8 mouse cellular contexts compared by ENCODE assay signal in genomic region chr8:121729323-121729722, GRCm38 (mm10). TPM values are rescaled to one million over a fixed set of nuclear protein-coding genes. Genes with fewer than 3 reads are reported as not detected.
A peak's percentile ranks its signal among the peaks of the same experiment; 100 is the strongest.
DNase-seq lines count a peak whose midpoint lies in the region; ATAC-seq and TF ChIP-seq lines count a peak whose summit lies in the region.

Gene Jph3 (plus strand): TSS chr8:121729623.

- TF ChIP-seq POLR2A in ES-Bruce4 (IDR thresholded peaks at IDR 0.05; ENCODE audit: insufficient read depth, low read length) = no peak

- H3K36me3 ChIP-seq in heart, embryonic 10.5 days = no peaks in the 10 kb centered on the region
- H3K36me3 ChIP-seq in ES-Bruce4 (ENCODE audit: control insufficient read depth, insufficient read depth, low read length, poor library complexity, severe bottlenecking) = no peaks in the 10 kb centered on the region
- no peaks in the 10 kb centered on the region for H3K36me3 ChIP-seq in hindbrain, embryonic 14.5 days (replicated peaks; ENCODE audit: control insufficient read depth, insufficient read depth)
- H3K36me3 ChIP-seq in liver, embryonic 12.5 days = no peaks in the 10 kb centered on the region

- H3K4me1 ChIP-seq in heart, embryonic 10.5 days = peaks cover 14% of the 10 kb centered on the region
- H3K4me1 ChIP-seq in ES-Bruce4 (ENCODE audit: control insufficient read depth, insufficient read depth, low read length) = no peaks in the 10 kb centered on the region
- peaks cover 20% of the 10 kb centered on the region for H3K4me1 ChIP-seq in hindbrain, embryonic 14.5 days (replicated peaks; ENCODE audit: control insufficient read depth, insufficient read depth, low read length)
- H3K4me1 ChIP-seq in liver, embryonic 12.5 days = no peaks in the 10 kb centered on the region

- 13% methylated on average over 12 of the region's 12 CpGs for WGBS in heart, embryonic 10.5 days
- 6% methylated on average over 12 of the region's 12 CpGs for WGBS in hindbrain, embryonic 14.5 days
- WGBS in liver, embryonic 12.5 days (ENCODE audit: insufficient replicate concordance) = 9% methylated on average over 12 of the region's 12 CpGs

- peak within 1 kb of the TSS; percentile 64 for H3K4me3 ChIP-seq in heart, embryonic 10.5 days
- peak within 1 kb of the TSS; percentile 57 for H3K4me3 ChIP-seq in ES-Bruce4 (ENCODE audit: low read depth, low read length)
- peak within 1 kb of the TSS; percentile 79 for H3K4me3 ChIP-seq in hindbrain, embryonic 14.5 days (replicated peaks; ENCODE audit: low read length)
- peak within 1 kb of the TSS; percentile 36 for H3K4me3 ChIP-seq in liver, embryonic 12.5 days

- peak within 1 kb of the TSS; percentile 86 for H3K9ac ChIP-seq in ES-Bruce4 (ENCODE audit: low read depth, poor library complexity, severe bottlenecking)
- peak within 1 kb of the TSS; percentile 88 for H3K9ac ChIP-seq in hindbrain, embryonic 14.5 days
- H3K9ac ChIP-seq in liver, embryonic 12.5 days = no peak within 1 kb of the TSS

- ATAC-seq in hindbrain, embryonic 14.5 days (ENCODE audit: low FRiP score) = no peak
- no peak for ATAC-seq in liver, embryonic 12.5 days

- 0 out of 2 replicates have a peak within 1 kb of the TSS, but pooled peaks have one; percentile 10 for H3K27ac ChIP-seq in heart, embryonic 10.5 days
- no peak within 1 kb of the TSS for H3K27ac ChIP-seq in ES-Bruce4 (ENCODE audit: insufficient read depth, low read length)
- H3K27ac ChIP-seq in hindbrain, embryonic 14.5 days = peak within 1 kb of the TSS; percentile 73
- H3K27ac ChIP-seq in liver, embryonic 12.5 days = no peak within 1 kb of the TSS

- no peaks in the 10 kb centered on the region for H3K9me3 ChIP-seq in heart, embryonic 10.5 days
- peaks cover 3% of the 10 kb centered on the region; the same call in 1 of the 2 replicates for H3K9me3 ChIP-seq in ES-Bruce4 (replicated peaks; ENCODE audit: control insufficient read depth, insufficient read depth, low read length, poor library complexity, severe bottlenecking)
- no peaks in the 10 kb centered on the region for H3K9me3 ChIP-seq in hindbrain, embryonic 14.5 days (ENCODE audit: control insufficient read depth, low read length)
- no peaks in the 10 kb centered on the region; the same call in 1 of the 2 replicates for H3K9me3 ChIP-seq in liver, embryonic 12.5 days (replicated peaks)

- peaks cover 86% of the 10 kb centered on the region for H3K27me3 ChIP-seq in heart, embryonic 10.5 days (ENCODE audit: insufficient read depth, poor library complexity, severe bottlenecking)
- peaks cover 12% of the 10 kb centered on the region for H3K27me3 ChIP-seq in ES-Bruce4 (ENCODE audit: control insufficient read depth, insufficient read depth, low read length, poor library complexity, severe bottlenecking)
- peaks cover 10% of the 10 kb centered on the region; the same call in 1 of the 2 replicates for H3K27me3 ChIP-seq in hindbrain, embryonic 14.5 days (ENCODE audit: control insufficient read depth, insufficient read depth, low read length)
- H3K27me3 ChIP-seq in liver, embryonic 12.5 days (replicated peaks) = peaks cover 76% of the 10 kb centered on the region

- TF ChIP-seq EP300 in ES-Bruce4 (IDR thresholded peaks at IDR 0.05; ENCODE audit: insufficient read depth, low read depth, low read length) = no peak

- no peak for DNase-seq in heart, embryonic 10.5 days (ENCODE audit: low spot score)
- no peak for DNase-seq in heart, postnatal 4 days
- no peak for DNase-seq in hindbrain, embryonic 14.5 days (ENCODE audit: low spot score)
- DNase-seq in embryo, embryonic 10 days (ENCODE audit: low spot score) = no peak
- no peak for DNase-seq in adrenal gland, adult 8-10 months
- no peak for DNase-seq in testis, postnatal 10 days (ENCODE audit: low spot score)

- peak within 1 kb of the TSS; percentile 89 for H3K4me2 ChIP-seq in hindbrain, embryonic 14.5 days (replicated peaks)
- peak within 1 kb of the TSS; percentile 57 for H3K4me2 ChIP-seq in liver, embryonic 12.5 days

- TF ChIP-seq CTCF in ES-Bruce4 (IDR thresholded peaks at IDR 0.05; ENCODE audit: low read depth, low read length) = no peak

RNA-seq across cellular contexts. Expression of gene Jph3, which starts in this region (rescaled TPM):
- polyA plus RNA-seq in heart, embryonic 10.5 days (2016; fragmentation: Nextera tagmentation; extraction: Ambion mirVana) = 0.74 and 1.4 TPM in 2 replicates
- under 1 TPM in 1 of 2 experiments, not detected in 1; 0.07 TPM for total RNA-seq in heart, postnatal 4 days (2021)
- 1.4 and 1.8 TPM in 2 replicates for polyA plus RNA-seq in ES-Bruce4 (2011; ENCODE audit: insufficient read depth, insufficient read length, low read depth, missing spikeins)
- 90.1 and 93.1 TPM in 2 replicates for polyA plus RNA-seq in hindbrain, embryonic 14.5 days (2014; fragmentation: Nextera tagmentation; extraction: Ambion mirVana)
- 0.13 and 0.24 TPM in 2 replicates for polyA plus RNA-seq in liver, embryonic 12.5 days (2016; fragmentation: Nextera tagmentation; extraction: Ambion mirVana)
- 1 to 10 TPM; 3.2 to 6.1 (median 4.6) TPM for total RNA-seq in adrenal gland, adult 8-10 months (2022)

Comparison
In these comparisons a context has a peak if more than half of its experiments do, and no peak if none do; other contexts are left out.
1. RNA of gene Jph3 (polyA plus RNA-seq): 90.1 to 93.1 TPM in hindbrain, embryonic 14.5 days; 1.4 to 1.8 TPM in ES-Bruce4, 0.74 to 1.4 TPM in heart, embryonic 10.5 days and 0.13 to 0.24 TPM in liver, embryonic 12.5 days; every median in the first group is over 10 times any median in the second.
2. H3K27ac ChIP-seq: peak in heart, embryonic 10.5 days (single experiment) and hindbrain, embryonic 14.5 days (single experiment); none in ES-Bruce4 (single experiment) and liver, embryonic 12.5 days (single experiment).
3. Peak in every context shown above with its lines, with median percentiles within 50 percentile points of each other: H3K4me3 ChIP-seq.